Comparison of ENCODE assay signal across 10 mouse cellular contexts in genomic region chr15:77803747-77804146, GRCm38 (mm10). TPM values are rescaled to one million over a fixed set of nuclear protein-coding genes. Genes with fewer than 3 reads are reported as not detected.
A peak's percentile ranks its signal among the peaks of the same experiment; 100 is the strongest.
DNase-seq lines count a peak whose midpoint lies in the region; ATAC-seq and TF ChIP-seq lines count a peak whose summit lies in the region.
"Had no signal": no experiment of that assay in that cellular context is flagged by ENCODE, and none has a peak within 500 bp of the region (broad histone marks: within the 10 kb centered on the region; RNA-seq: fewer than 3 reads in every experiment).

No protein-coding gene starts in this region.

- WGBS in midbrain, embryonic 10.5 days = 79% methylated on average over 3 of the region's 3 CpGs
- WGBS in midbrain, embryonic 16.5 days = 82% methylated on average over 3 of the region's 3 CpGs
- WGBS in heart, embryonic 14.5 days = 29% methylated on average over 3 of the region's 3 CpGs
- WGBS in stomach, embryonic 15.5 days = 67% methylated on average over 3 of the region's 3 CpGs

- no peak overlapping the region for H3K9ac ChIP-seq in midbrain, embryonic 16.5 days (ENCODE audit: low read depth, low read length)
- H3K9ac ChIP-seq in heart, embryonic 14.5 days (ENCODE audit: low read length) = peak overlapping the region; percentile 59; the same call in 1 of the 2 replicates
- H3K9ac ChIP-seq in stomach, embryonic 15.5 days = no peak overlapping the region
- H3K9ac ChIP-seq: liver, postnatal 0 days had no signal

- no peak for TF ChIP-seq CTCF in gastrocnemius, adult 2 months (IDR thresholded peaks at IDR 0.05)

- ATAC-seq in midbrain, embryonic 16.5 days = no peak
- peak; percentile 53; the same call in 1 of the 2 replicates for ATAC-seq in heart, embryonic 14.5 days (ENCODE audit: insufficient number of reproducible peaks, insufficient read depth, low FRiP score, low read depth)
- no peak for ATAC-seq in stomach, embryonic 15.5 days (ENCODE audit: insufficient read depth, low FRiP score, low read depth)
- ATAC-seq: liver, postnatal 0 days had no signal

- DNase-seq in gastrocnemius, adult 2 months = peak; percentile 57
- no peak for DNase-seq in gastrocnemius, postnatal 25 days
- DNase-seq in midbrain, embryonic 10.5 days (ENCODE audit: low spot score) = no peak
- no peak for DNase-seq in thymus, postnatal 25 days
- no peak for DNase-seq in layer of hippocampus, adult 11-12 months (ENCODE audit: low spot score)
- DNase-seq: adrenal gland, postnatal 10 days; liver, postnatal 0 days had no signal

- peak overlapping the region; percentile 82 for H3K27ac ChIP-seq in gastrocnemius, adult 2 months
- peak overlapping the region; percentile 28; the same call in 1 of the 2 replicates for H3K27ac ChIP-seq in midbrain, embryonic 10.5 days (replicated peaks)
- H3K27ac ChIP-seq in midbrain, embryonic 16.5 days (ENCODE audit: low read length) = no peak overlapping the region
- H3K27ac ChIP-seq in heart, embryonic 14.5 days (replicated peaks in 1 of 2; ENCODE audit: control insufficient read depth in 1 of 2, insufficient read depth in 1 of 2, low read depth in 2 of 2, low read length in 2 of 2) = peak overlapping the region; percentile 90 to 96
- peak overlapping the region; percentile 60 for H3K27ac ChIP-seq in stomach, embryonic 15.5 days

- H3K27me3 ChIP-seq in midbrain, embryonic 10.5 days (ENCODE audit: low read depth, poor library complexity, severe bottlenecking) = no peaks in the 10 kb centered on the region
- no peaks in the 10 kb centered on the region for H3K27me3 ChIP-seq in midbrain, embryonic 16.5 days (ENCODE audit: control insufficient read depth, insufficient read depth, low read depth, low read length)
- H3K27me3 ChIP-seq in heart, embryonic 14.5 days (ENCODE audit: control insufficient read depth, insufficient read depth, low read length) = no peaks in the 10 kb centered on the region
- no peaks in the 10 kb centered on the region for H3K27me3 ChIP-seq in stomach, embryonic 15.5 days (replicated peaks)

- no peaks in the 10 kb centered on the region for H3K9me3 ChIP-seq in midbrain, embryonic 10.5 days (replicated peaks)
- no peaks in the 10 kb centered on the region for H3K9me3 ChIP-seq in midbrain, embryonic 16.5 days (replicated peaks; ENCODE audit: control insufficient read depth, low read length, poor library complexity, severe bottlenecking)
- no peaks in the 10 kb centered on the region for H3K9me3 ChIP-seq in heart, embryonic 14.5 days (ENCODE audit: control insufficient read depth, low read length)
- H3K9me3 ChIP-seq in stomach, embryonic 15.5 days = no peaks in the 10 kb centered on the region

- H3K4me1 ChIP-seq in midbrain, embryonic 10.5 days = peaks cover 17% of the 10 kb centered on the region
- H3K4me1 ChIP-seq in midbrain, embryonic 16.5 days (ENCODE audit: control insufficient read depth, insufficient read depth, low read length) = peaks cover 6% of the 10 kb centered on the region; the same call in 1 of the 2 replicates
- peaks cover 65 to 90% of the 10 kb centered on the region in 2 experiments for H3K4me1 ChIP-seq in heart, embryonic 14.5 days (ENCODE audit: control insufficient read depth in 2 of 2, insufficient read depth in 2 of 2, low read length in 2 of 2)
- H3K4me1 ChIP-seq in stomach, embryonic 15.5 days = peaks cover 39% of the 10 kb centered on the region

- intact Hi-C loops in gastrocnemius, adult 2 months (cut with DNase I) = no loop called here

- H3K4me2 ChIP-seq in midbrain, embryonic 16.5 days (ENCODE audit: low read length) = no peak overlapping the region
- H3K4me2 ChIP-seq in heart, embryonic 14.5 days (ENCODE audit: low read length) = no peak overlapping the region
- no peak overlapping the region for H3K4me2 ChIP-seq in stomach, embryonic 15.5 days

- H3K4me3 ChIP-seq in gastrocnemius, adult 2 months = no peak overlapping the region
- no peak overlapping the region for H3K4me3 ChIP-seq in midbrain, embryonic 10.5 days
- H3K4me3 ChIP-seq in midbrain, embryonic 16.5 days (ENCODE audit: low read depth, low read length) = no peak overlapping the region
- H3K4me3 ChIP-seq in heart, embryonic 14.5 days (ENCODE audit: control insufficient read depth in 1 of 2, insufficient read depth in 1 of 2, low read depth in 1 of 2, low read length in 2 of 2) = no peak overlapping the region
- H3K4me3 ChIP-seq in stomach, embryonic 15.5 days (replicated peaks) = no peak overlapping the region

- H3K36me3 ChIP-seq in midbrain, embryonic 10.5 days = peaks cover 66% of the 10 kb centered on the region
- H3K36me3 ChIP-seq in midbrain, embryonic 16.5 days (ENCODE audit: control insufficient read depth, insufficient read depth, low read length) = 0 out of 2 replicates have a peak, but pooled peaks cover 3% of the 10 kb centered on the region
- H3K36me3 ChIP-seq in heart, embryonic 14.5 days (ENCODE audit: control insufficient read depth, insufficient read depth, low read length) = peaks cover 89% of the 10 kb centered on the region
- peaks cover 36% of the 10 kb centered on the region for H3K36me3 ChIP-seq in stomach, embryonic 15.5 days

RNA-seq across cellular contexts. Expression of gene Myh9, which starts 38.2 kb away (rescaled TPM):
- total RNA-seq in gastrocnemius, adult 2 months (2021) = 10 to 100 TPM; 37.4 to 57.4 TPM
- total RNA-seq in gastrocnemius, postnatal 25 days (2021) = 10 to 100 TPM; 51.0 to 72.0 TPM
- polyA plus RNA-seq in midbrain, embryonic 10.5 days (2016; fragmentation: Nextera tagmentation; extraction: Ambion mirVana) = 29.0 and 29.4 TPM in 2 replicates
- polyA plus RNA-seq in midbrain, embryonic 16.5 days (2015; fragmentation: Nextera tagmentation; extraction: Ambion mirVana) = 9.5 and 11.2 TPM in 2 replicates
- polyA plus RNA-seq in heart, embryonic 14.5 days (2014; fragmentation: Nextera tagmentation; extraction: Ambion mirVana) = 31.0 and 32.8 TPM in 2 replicates
- polyA plus RNA-seq in stomach, embryonic 15.5 days (2015; fragmentation: Nextera tagmentation; extraction: Ambion mirVana) = 57.0 TPM in 2 replicates

RNA-seq across cellular contexts. Expression of gene Apol8, which starts 46.9 kb away (rescaled TPM):
- under 1 TPM; 0.08 to 0.31 TPM for total RNA-seq in gastrocnemius, adult 2 months (2021)
- under 1 TPM in 1 of 2 experiments, not detected in 1; 0.21 TPM for total RNA-seq in gastrocnemius, postnatal 25 days (2021)
- polyA plus RNA-seq in midbrain, embryonic 10.5 days (2016; fragmentation: Nextera tagmentation; extraction: Ambion mirVana) = 0.07 and 0.12 TPM in 2 replicates
- 0.11 and 0.27 TPM in 2 replicates for polyA plus RNA-seq in midbrain, embryonic 16.5 days (2015; fragmentation: Nextera tagmentation; extraction: Ambion mirVana)
- not detected in 2 replicates for polyA plus RNA-seq in heart, embryonic 14.5 days (2014; fragmentation: Nextera tagmentation; extraction: Ambion mirVana)
- polyA plus RNA-seq in stomach, embryonic 15.5 days (2015; fragmentation: Nextera tagmentation; extraction: Ambion mirVana) = 0.75 and 1.7 TPM in 2 replicates
